Mouse (Mus musculus) neural tube, embryonic 12.5 days (tissue): ENCODE data around the gene Txndc17. TPM values are rescaled to one million over a fixed set of nuclear protein-coding genes. Genes with fewer than 3 reads are reported as not detected.

Source experiments
- ATAC-seq: fragments of 200-750 bp; cut with Nextera tagmentation; 2 replicates; pipeline ENCODE4 v1.8.0; 2017; ENCODE audit warnings: low read depth, mild to moderate bottlenecking, moderate TSS enrichment, moderate library complexity; ENCODE audit not compliant: low FRiP score
- H3K27ac ChIP-seq: fragments of 300-500 bp; sonication (generic); 2 replicates; pipeline ENCODE4 v1.5.1; 2016
- H3K27me3 ChIP-seq: fragments of 300-500 bp; sonication (generic); replicated peaks from 2 replicates; pipeline ENCODE4 v1.6.1; 2016; ENCODE audit warnings: mild to moderate bottlenecking
- H3K36me3 ChIP-seq: fragments of 300-500 bp; sonication (generic); 2 replicates; pipeline ENCODE4 v1.6.1; 2016; ENCODE audit warnings: mild to moderate bottlenecking
- H3K4me1 ChIP-seq: fragments of 300-500 bp; sonication (generic); 2 replicates; pipeline ENCODE4 v1.6.1; 2016
- H3K4me2 ChIP-seq: fragments of 300-500 bp; sonication (generic); replicated peaks from 2 replicates; pipeline ENCODE4 v1.6.1; 2016; ENCODE audit warnings: mild to moderate bottlenecking
- H3K4me3 ChIP-seq: fragments of 300-500 bp; sonication (generic); 2 replicates; pipeline ENCODE4 v1.5.1; 2016
- H3K9ac ChIP-seq: fragments of 300-500 bp; sonication (generic); 2 replicates; pipeline ENCODE4 v1.6.1; 2016; ENCODE audit warnings: mild to moderate bottlenecking
- H3K9me3 ChIP-seq: fragments of 300-500 bp; sonication (generic); 2 replicates; pipeline ENCODE4 v1.6.1; 2016; ENCODE audit warnings: mild to moderate bottlenecking
- WGBS: fragments of 180-500 bp; shearing (Covaris S2); methylation state at CpG from one replicate; pipeline ENCODE4 v1.1.7; 2016; 5-methylcytosine and 5-hydroxymethylcytosine counted together
- polyA plus RNA-seq: library from polyadenylated mRNA; unstranded; fragments of >200 nt; fragmentation: Nextera tagmentation; extraction: Ambion mirVana; gene quantifications from 2 replicates; pipeline ENCODE4 v1.2.1, GENCODE M21; 2016

Gene Txndc17
- polyA plus RNA-seq, 1 experiment from 2014 or later: 160 TPM

GRCm38 (mm10) chr11:72226020-72226791 is 18.9 kb downstream of the Txndc17 start:
- H3K9ac ChIP-seq: no peak overlapping the region
- no peaks in the 10 kb centered on the region for H3K27me3 ChIP-seq
- 45% methylated on average over 10 of the region's 10 CpGs for WGBS
- no peak overlapping the region for H3K4me2 ChIP-seq
- no peak; the same call in 1 of the 2 replicates for ATAC-seq
- no peak overlapping the region for H3K27ac ChIP-seq
- no peak overlapping the region for H3K4me3 ChIP-seq
- no peaks in the 10 kb centered on the region for H3K36me3 ChIP-seq
- H3K4me1 ChIP-seq: peaks cover 13% of the 10 kb centered on the region
- no peaks in the 10 kb centered on the region for H3K9me3 ChIP-seq

- H3K4me3 ChIP-seq: no peak overlapping the region
- no peak for ATAC-seq
- H3K27me3 ChIP-seq: no peaks in the 10 kb centered on the region
- no peaks in the 10 kb centered on the region for H3K36me3 ChIP-seq
- H3K4me1 ChIP-seq: peaks cover 13% of the 10 kb centered on the region
- H3K4me2 ChIP-seq: no peak overlapping the region
- no peaks in the 10 kb centered on the region for H3K9me3 ChIP-seq
- H3K27ac ChIP-seq: no peak overlapping the region
- H3K9ac ChIP-seq: no peak overlapping the region
- 90% methylated on average over 6 of the region's 6 CpGs for WGBS
These were observed 19.6 kb downstream of the Txndc17 start for GRCm38 (mm10) chr11:72226901-72227300.

- no peaks in the 10 kb centered on the region for H3K36me3 ChIP-seq
- peaks cover 13% of the 10 kb centered on the region for H3K4me1 ChIP-seq
- no peak for ATAC-seq
- no peak overlapping the region for H3K9ac ChIP-seq
- no peak overlapping the region for H3K27ac ChIP-seq
- no peak overlapping the region for H3K4me2 ChIP-seq
- H3K9me3 ChIP-seq: no peaks in the 10 kb centered on the region
- 87% methylated on average over 4 of the region's 4 CpGs for WGBS
- no peaks in the 10 kb centered on the region for H3K27me3 ChIP-seq
- H3K4me3 ChIP-seq: no peak overlapping the region
These were observed 21.2 kb downstream of the Txndc17 start for GRCm38 (mm10) chr11:72228513-72228912.

DNA sequence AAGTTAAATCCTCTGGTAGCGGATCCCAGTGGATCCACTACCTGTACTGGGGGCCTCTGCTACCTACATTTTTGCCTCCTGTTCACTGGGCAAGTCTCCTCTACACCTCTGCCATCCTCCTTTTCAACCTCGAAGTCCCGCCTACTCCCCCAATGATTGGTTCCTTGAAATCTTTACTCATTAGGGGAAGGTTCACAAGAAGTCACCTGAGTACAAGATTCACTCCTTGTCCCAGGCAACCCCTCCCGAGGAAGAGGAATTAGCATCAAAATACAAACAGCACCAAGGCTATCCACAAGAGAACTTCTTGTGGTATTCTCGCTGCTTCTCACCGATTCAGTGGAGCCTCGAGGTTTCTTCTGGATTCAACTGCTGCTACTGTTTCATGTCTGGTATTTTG is 24.7 kb downstream of the Txndc17 start:
- Histone ChIP-seq H3K9ac (no peak overlapping the region), H3K27me3 (no peaks in the 10 kb centered on the region), H3K4me2 (no peak overlapping the region), H3K4me1 (no peaks in the 10 kb centered on the region), H3K36me3 (no peaks in the 10 kb centered on the region), H3K9me3 (no peaks in the 10 kb centered on the region), H3K27ac (no peak overlapping the region), H3K4me3 (no peak overlapping the region)
- ATAC-seq: no peak
- 84% methylated on average over 7 of the region's 7 CpGs for WGBS

- Histone ChIP-seq H3K4me3 (no peak overlapping the region), H3K9ac (no peak overlapping the region), H3K27me3 (no peaks in the 10 kb centered on the region), H3K4me1 (no peaks in the 10 kb centered on the region), H3K4me2 (no peak overlapping the region), H3K36me3 (no peaks in the 10 kb centered on the region), H3K9me3 (no peaks in the 10 kb centered on the region), H3K27ac (no peak overlapping the region)
- WGBS: 67% methylated on average over 1 of the region's 1 CpGs
- no peak for ATAC-seq
These were observed 25.6 kb downstream of the Txndc17 start for GRCm38 (mm10) chr11:72232991-72233390.

GRCm38 (mm10) chr11:72234013-72234412 is 26.7 kb downstream of the Txndc17 start:
- no peak for ATAC-seq
- Histone ChIP-seq H3K4me2 (no peak overlapping the region), H3K9me3 (no peaks in the 10 kb centered on the region), H3K4me1 (no peaks in the 10 kb centered on the region), H3K27ac (no peak overlapping the region), H3K27me3 (no peaks in the 10 kb centered on the region), H3K4me3 (no peak overlapping the region), H3K36me3 (no peaks in the 10 kb centered on the region), H3K9ac (no peak overlapping the region)
- WGBS: 73% methylated on average over 5 of the region's 5 CpGs

- Histone ChIP-seq H3K4me3 (no peak overlapping the region), H3K36me3 (no peaks in the 10 kb centered on the region), H3K4me1 (no peaks in the 10 kb centered on the region), H3K4me2 (no peak overlapping the region), H3K9me3 (no peaks in the 10 kb centered on the region), H3K27me3 (no peaks in the 10 kb centered on the region), H3K9ac (no peak overlapping the region), H3K27ac (no peak overlapping the region)
- 74% methylated on average over 4 of the region's 4 CpGs for WGBS
- ATAC-seq: no peak
These were observed 32.9 kb downstream of the Txndc17 start for GRCm38 (mm10) chr11:72240062-72240860.

GRCm38 (mm10) chr11:72245196-72245753 is 37.9 kb downstream of the Txndc17 start:
- H3K4me1 ChIP-seq: no peaks in the 10 kb centered on the region
- no peak overlapping the region for H3K4me2 ChIP-seq
- ATAC-seq: no peak
- 83% methylated on average over 8 of the region's 8 CpGs for WGBS
- no peaks in the 10 kb centered on the region for H3K27me3 ChIP-seq
- no peak overlapping the region for H3K4me3 ChIP-seq
- no peaks in the 10 kb centered on the region for H3K9me3 ChIP-seq
- no peak overlapping the region for H3K9ac ChIP-seq
- H3K36me3 ChIP-seq: no peaks in the 10 kb centered on the region
- no peak overlapping the region for H3K27ac ChIP-seq

GRCm38 (mm10) chr11:72255629-72256028 is 48.3 kb downstream of the Txndc17 start:
- Histone ChIP-seq H3K9me3 (no peaks in the 10 kb centered on the region), H3K4me2 (no peak overlapping the region), H3K27me3 (no peaks in the 10 kb centered on the region), H3K9ac (no peak overlapping the region), H3K27ac (no peak overlapping the region), H3K4me1 (no peaks in the 10 kb centered on the region), H3K36me3 (no peaks in the 10 kb centered on the region), H3K4me3 (no peak overlapping the region)
- ATAC-seq: no peak
- WGBS: 94% methylated on average over 4 of the region's 4 CpGs

DNA sequence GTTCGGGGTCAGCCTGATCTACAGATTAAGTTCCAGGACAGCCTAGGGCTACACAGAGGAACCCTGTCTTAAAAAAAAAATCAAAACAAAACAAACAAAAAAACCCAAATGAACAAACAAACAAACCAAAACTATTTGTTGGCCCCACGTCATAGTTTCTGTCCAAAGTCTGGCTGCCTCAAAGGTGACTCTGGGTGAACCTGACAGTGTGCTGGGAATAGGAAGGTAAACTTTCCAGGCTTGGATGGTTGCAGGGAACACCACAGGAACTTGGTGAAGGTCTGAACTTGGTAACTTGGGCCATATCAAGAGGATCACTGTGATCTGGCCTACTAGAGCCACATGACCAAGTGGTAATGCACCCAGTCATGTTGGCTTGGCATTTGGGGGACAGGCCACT is 49.1 kb downstream of the Txndc17 start:
- H3K27me3 ChIP-seq: no peaks in the 10 kb centered on the region
- H3K4me1 ChIP-seq: no peaks in the 10 kb centered on the region
- H3K4me2 ChIP-seq: no peak overlapping the region
- WGBS: 85% methylated on average over 2 of the region's 2 CpGs
- no peak overlapping the region for H3K4me3 ChIP-seq
- no peak for ATAC-seq
- H3K36me3 ChIP-seq: no peaks in the 10 kb centered on the region
- H3K9ac ChIP-seq: no peak overlapping the region
- no peak overlapping the region for H3K27ac ChIP-seq
- no peaks in the 10 kb centered on the region for H3K9me3 ChIP-seq
